Mouse (Mus musculus) adrenal gland, adult 18-20 months (tissue): ENCODE results near the gene Oser1. TPM values are rescaled to one million over a fixed set of nuclear protein-coding genes. Genes with fewer than 3 reads are reported as not detected.

Experiments used
- DNase-seq, 2 experiments: peaks; one replicate each; pipeline ENCODE4 v3.0.0; 2021 to 2022; ENCODE audit warnings: low spot score in 2 of 2
- total RNA-seq, 2 experiments: library from RNA; stranded (reverse); gene quantifications; 1 replicate in 1 of 2; 2 replicates in 1 of 2; pipeline ENCODE4 v1.2.3; 2021

Gene Oser1
- total RNA-seq, 2 experiments from 2014 or later = 37.1 to 43.6 TPM

GRCm38 (mm10) chr2:163410211-163410610, 14.3 kb downstream of the Oser1 start:
- DNase-seq = no peak

GRCm38 (mm10) chr2:163404037-163404815, 20.3 kb downstream of the Oser1 start:
- DNase-seq = peak in 1 of 2 experiments; percentile 31

- DNase-seq = peak; percentile 72 to 80
Measured at GRCm38 (mm10) chr2:163401221-163401620, 23.3 kb downstream of the Oser1 start.

GRCm38 (mm10) chr2:163399222-163399621, 25.3 kb downstream of the Oser1 start:
- DNase-seq = no peak

GRCm38 (mm10) chr2:163398770-163399169, 25.7 kb downstream of the Oser1 start:
- DNase-seq = no peak

GRCm38 (mm10) chr2:163397905-163398304, 26.6 kb downstream of the Oser1 start, which contains the start of gene Jph2:
Gene Jph2, minus strand, starts transcription at chr2:163397993.
- DNase-seq = peak; percentile 41 to 44

GRCm38 (mm10) chr2:163397071-163397470, 27.4 kb downstream of the Oser1 start:
- DNase-seq = no peak

GRCm38 (mm10) chr2:163394977-163395376, 29.5 kb downstream of the Oser1 start:
- no peak for DNase-seq

GRCm38 (mm10) chr2:163393976-163394375, 30.5 kb downstream of the Oser1 start:
- no peak for DNase-seq

GRCm38 (mm10) chr2:163393241-163393640, 31.3 kb downstream of the Oser1 start:
- DNase-seq = no peak

- no peak for DNase-seq
Measured at GRCm38 (mm10) chr2:163392436-163392835, 32.1 kb downstream of the Oser1 start.

- DNase-seq = no peak
Measured at GRCm38 (mm10) chr2:163386423-163387190, 37.9 kb downstream of the Oser1 start.

- no peak for DNase-seq
Measured at GRCm38 (mm10) chr2:163385126-163385525, 39.4 kb downstream of the Oser1 start.

GRCm38 (mm10) chr2:163381246-163381645, 43.3 kb downstream of the Oser1 start:
- DNase-seq = no peak

- no peak for DNase-seq
Measured at GRCm38 (mm10) chr2:163379366-163379765, 45.1 kb downstream of the Oser1 start.

GRCm38 (mm10) chr2:163376082-163376481, 48.4 kb downstream of the Oser1 start:
- no peak for DNase-seq

GRCm38 (mm10) chr2:163375468-163375867, 49.0 kb downstream of the Oser1 start:
- DNase-seq = no peak

- DNase-seq = no peak
Measured at GRCm38 (mm10) chr2:163372627-163373026, 51.9 kb downstream of the Oser1 start.

GRCm38 (mm10) chr2:163370175-163370574, 54.3 kb downstream of the Oser1 start:
- DNase-seq = no peak

GRCm38 (mm10) chr2:163364785-163365541, 59.5 kb downstream of the Oser1 start:
- no peak for DNase-seq
